Mouse (Mus musculus): ENCODE data around the gene Cdc42bpg.
"Not testable (repeated sequence)": the region's sequence is repeated elsewhere in the genome, so short reads cannot be mapped to it uniquely, and the experiment has no call there.

Gene Cdc42bpg

DNA sequence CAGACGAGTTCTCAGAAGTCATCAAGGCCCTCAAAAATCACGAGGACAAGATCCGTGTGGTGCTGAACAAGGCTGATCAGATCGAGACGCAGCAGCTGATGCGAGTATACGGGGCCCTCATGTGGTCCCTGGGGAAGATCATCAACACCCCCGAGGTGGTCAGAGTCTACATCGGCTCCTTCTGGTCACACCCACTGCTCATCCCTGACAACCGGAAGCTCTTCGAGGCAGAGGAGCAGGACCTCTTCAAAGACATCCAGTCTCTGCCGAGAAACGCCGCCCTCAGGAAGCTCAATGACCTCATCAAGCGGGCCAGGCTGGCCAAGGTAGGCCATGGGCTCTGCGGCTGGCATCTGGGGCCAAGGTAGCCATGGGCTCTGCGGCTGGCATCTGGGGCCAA, 12.0 kb upstream of the Cdc42bpg start:
- ATAC-seq (ENCODE audit: insufficient number of reproducible peaks, low FRiP score, low TSS enrichment) = no peak

DNA sequence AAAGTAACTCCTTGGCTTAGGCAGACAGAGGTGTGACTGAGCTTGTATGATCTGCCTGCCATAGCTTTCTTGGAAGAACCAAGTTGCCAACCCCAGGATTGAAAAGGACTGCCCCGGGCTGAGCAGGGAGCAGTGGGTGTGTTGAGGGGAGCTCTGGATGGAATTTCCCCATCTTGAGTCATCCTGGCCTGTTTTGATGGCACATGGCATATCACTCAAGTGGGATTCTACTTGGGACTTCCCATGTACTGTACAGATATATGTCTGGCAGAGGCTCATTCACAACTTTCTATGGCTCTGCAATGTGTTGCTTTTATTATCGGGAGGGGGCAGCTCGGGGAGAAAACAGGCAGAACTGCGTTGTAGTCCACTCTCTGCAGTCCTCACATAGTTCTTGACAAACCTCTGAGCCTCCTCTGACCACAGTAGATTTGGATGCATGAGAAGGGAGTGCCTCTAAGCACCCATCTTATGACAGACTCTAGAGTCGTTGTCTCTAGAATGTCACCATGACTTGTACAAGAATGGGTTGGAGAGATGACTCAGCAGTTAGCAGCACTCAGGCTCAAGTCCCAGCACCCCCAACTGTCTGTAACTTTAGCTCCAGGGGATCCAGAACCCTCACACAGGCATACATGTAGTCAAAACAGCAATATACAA, 9.6 kb upstream of the Cdc42bpg start:
- no peak for ATAC-seq (ENCODE audit: insufficient number of reproducible peaks, low FRiP score, low TSS enrichment)

DNA sequence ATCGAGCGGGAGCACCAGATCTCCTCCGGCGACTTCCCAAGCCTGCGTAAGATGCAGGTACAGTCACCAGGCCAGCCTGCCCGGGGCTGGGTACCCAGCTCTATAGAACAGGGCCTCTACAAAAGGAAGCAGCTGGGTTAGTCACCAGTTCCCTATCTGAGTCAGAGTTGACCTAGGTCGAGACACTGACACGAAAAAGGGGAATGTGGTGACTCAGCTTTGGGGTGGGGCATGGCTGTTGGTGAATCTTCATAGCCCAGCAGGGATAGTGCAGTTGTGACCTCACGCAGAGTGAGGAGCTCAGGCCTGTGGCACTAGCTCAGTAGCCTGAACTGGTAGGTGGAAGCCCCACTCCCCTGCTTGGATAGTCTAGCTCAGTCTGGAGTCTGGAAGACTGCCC, 8.6 kb upstream of the Cdc42bpg start:
- ATAC-seq (ENCODE audit: insufficient number of reproducible peaks, low FRiP score, low TSS enrichment) = no peak

DNA sequence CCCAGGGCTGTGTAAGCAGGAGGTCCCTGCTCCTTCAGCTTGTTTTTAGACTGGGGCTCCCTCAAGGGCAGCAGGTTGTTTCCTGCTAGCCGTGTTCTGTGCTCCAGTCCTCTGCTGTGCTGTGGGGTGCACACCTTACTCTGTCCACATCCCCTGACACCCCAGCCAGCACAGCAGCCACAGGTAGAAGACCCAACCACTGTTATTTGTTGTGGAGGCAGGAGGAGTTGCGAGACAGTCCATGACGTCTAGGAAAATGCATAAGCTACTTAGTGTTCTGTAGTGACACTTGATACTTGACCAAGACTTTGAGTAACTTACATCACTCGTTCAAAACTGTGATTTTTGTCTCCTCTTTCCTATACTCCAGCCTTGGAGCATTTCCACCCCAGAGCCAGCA, 7.3 kb upstream of the Cdc42bpg start:
- no peak for ATAC-seq (ENCODE audit: insufficient number of reproducible peaks, low FRiP score, low TSS enrichment)

DNA sequence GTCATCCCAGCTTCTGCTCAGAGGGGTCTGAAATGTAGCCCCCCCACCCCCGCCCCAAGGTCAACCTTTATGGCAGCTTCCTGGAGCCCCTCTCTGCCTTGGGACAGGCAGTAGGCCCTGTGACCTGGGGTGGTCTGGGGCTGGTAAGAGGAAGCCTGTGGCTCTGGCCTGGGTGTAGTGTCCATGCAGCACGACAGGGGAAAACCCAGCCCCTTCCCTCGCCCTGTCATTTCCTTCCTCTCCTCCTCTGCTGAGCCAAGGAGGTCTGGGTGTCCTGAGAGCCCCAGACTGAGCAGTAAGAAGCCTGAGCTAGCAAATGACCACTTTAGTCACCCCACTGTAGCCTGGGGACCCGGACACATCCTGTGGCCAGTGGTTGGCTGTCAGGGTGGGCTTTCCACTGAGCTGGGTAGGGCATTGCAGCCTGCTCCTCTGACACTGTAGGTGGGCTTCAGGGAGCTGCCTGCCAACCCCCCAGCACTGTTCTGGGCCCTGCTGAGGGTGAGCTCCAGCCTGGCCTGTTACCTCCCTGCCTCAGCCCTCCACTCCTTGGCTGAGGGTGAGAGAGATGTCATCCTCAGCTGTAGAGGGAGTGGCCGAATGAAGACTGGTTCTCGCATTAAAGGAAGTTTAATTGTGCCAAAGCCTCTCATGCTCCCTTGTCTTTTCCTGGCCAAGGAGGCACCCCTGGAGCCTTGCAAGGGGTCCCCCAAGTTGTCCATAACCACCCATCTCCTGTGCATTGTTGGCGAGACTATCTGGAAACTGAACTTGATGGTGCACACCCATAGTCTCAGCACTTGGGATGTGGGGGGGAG, 6.6 kb upstream of the Cdc42bpg start:
- no peak for ATAC-seq (ENCODE audit: insufficient number of reproducible peaks, low FRiP score, low TSS enrichment)

DNA sequence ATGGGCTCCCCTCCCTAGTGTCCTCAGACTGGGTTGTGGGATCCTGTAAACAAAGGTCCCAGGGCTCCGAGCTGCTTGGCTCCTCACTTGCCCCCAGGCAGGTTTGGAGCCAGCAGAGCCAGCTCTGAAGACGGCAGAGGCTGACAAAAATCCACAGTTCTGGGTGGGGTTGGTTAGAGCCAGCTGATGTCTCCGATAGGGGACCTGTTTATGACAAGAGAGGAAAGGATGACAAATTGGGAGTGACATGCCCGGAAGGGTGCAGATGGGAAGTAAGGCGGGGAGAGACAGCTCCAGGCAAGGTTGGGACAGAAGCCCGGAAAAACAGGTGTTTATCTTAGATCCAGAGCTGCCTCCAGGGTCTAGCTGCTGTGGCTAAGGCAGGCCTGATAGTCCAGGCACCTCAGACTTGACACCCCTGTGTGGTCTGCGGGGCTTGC, 5.8 kb upstream of the Cdc42bpg start:
- no peak for ATAC-seq (ENCODE audit: insufficient number of reproducible peaks, low FRiP score, low TSS enrichment)

DNA sequence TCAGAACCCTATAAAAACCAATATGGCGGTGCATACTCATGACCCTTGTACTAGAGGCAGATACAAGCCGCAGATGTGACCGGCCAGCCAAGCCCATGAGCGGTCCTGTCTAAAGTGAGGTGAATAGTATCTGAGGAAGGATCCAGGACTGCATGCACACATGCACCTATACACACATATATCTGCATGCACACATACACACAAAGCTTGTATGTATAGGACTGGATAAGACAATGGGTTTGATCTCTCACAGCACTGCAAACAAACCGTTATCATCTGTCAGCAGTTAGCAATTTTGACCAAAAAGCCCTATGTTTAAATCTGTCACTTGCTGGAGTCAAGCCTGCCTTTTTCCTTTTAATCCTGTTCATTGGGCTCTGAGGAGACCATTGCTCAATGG, 4.1 kb upstream of the Cdc42bpg start:
- no peak for ATAC-seq (ENCODE audit: insufficient number of reproducible peaks, low FRiP score, low TSS enrichment)

DNA sequence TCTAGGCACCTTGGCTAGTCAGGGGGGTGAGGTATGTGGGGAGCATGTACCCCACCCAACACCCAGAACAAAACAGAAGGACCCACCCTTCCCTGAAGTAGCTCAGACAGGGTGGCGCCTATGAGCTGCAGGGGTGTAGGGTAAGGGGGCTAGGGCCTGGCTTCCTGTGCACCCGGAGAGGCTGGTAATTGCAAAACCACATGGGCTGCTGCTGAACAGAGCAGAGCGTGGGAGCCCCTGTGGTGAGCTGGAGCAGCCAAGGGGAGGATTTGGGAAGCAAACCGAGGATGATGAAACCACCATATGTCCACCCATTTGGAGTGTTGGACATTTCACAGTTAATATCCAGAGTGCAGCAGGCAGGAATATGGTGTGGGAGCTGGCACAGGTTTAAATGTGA, 3.7 kb upstream of the Cdc42bpg start:
- peak; percentile 46; the same call in 1 of the 2 replicates for ATAC-seq (ENCODE audit: insufficient number of reproducible peaks, low FRiP score, low TSS enrichment)

DNA sequence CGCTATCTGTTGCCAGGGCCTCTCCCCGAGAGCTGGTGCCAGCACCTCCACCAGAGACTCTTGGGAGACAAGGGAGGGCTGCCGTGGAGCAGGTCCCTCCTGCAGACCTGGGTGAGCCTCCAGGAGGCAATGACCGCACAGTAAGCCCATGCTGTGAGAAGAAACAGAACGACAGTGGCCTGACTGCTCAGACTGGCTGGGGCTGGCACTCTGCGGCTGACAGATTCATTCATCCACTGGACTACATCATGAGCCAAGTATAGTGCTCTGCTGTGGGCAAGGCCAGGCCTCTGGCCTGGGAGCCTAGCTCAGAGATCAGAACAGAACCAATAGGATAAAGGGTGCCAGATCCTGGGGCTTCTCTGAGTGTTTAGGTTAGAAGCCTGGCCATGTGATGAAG, 2.4 kb upstream of the Cdc42bpg start:
- no peak for ATAC-seq (ENCODE audit: insufficient number of reproducible peaks, low FRiP score, low TSS enrichment)

DNA sequence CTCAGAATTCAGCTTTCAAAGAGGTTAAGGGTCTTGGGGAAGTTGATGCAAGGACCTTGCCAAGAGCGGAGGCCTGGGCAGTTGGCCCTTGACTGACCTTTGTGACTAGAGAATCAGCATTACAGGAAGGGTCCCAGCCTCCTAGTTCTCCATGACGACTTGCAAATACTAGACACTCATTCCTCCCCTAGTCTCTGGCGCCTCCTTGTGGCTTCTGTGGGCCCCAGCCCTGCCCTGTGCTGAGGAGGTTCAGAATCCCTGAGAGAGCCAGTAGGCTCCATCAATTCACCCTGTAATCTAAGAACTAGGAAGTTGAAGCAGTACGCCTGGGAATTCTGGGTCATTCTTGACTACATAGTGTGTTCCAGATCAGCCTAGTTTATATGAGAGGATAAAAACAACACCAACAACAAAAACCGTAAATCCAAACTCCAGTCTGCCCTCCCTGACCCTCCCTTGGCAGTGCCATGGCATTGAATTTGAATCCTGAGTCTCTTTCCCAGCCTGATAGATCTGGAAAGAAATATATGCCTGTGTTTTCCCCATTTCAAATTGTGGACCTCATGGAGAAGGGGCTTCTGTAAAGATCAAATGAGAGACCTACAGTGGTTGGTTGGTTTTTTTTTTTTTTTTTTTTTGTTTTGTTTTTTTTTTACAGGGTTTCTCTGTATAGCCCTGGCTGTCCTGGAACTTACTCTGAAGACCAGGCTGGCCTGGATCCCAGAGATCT, 1.3 kb upstream of the Cdc42bpg start:
- ATAC-seq (ENCODE audit: insufficient number of reproducible peaks, low FRiP score, low TSS enrichment) = 0 out of 2 replicates have a peak, but pooled peaks have one; percentile 34

DNA sequence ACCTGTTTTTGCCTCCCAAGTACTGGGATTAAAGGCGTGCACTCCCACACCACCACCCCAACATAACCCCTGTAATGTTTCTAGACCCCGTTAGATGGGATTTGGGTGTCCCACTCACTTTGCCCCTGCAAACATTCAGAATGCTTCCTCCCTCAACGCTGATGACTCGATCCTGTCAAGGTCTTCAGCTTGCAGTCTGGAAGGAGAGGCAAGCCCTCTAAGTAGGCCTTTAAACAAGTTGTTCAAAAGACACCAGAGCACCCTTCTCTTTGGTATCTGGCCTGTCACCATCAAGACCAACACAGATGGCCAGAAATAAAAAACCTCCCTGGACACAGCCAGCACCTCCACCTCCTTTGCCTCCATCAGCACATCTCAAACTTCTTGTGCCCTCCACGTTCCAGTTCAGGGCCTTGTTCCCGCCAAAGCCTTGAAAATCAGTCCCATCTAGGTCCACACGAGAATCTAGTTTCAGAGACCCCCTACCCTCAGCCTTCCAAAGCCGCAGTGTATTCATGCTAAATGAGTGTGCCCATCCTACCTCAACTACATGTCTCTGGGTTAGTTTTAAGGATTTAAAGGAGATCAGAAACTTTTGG, 640 bp upstream of the Cdc42bpg start:
- ATAC-seq (ENCODE audit: insufficient number of reproducible peaks, low FRiP score, low TSS enrichment) = no peak

DNA sequence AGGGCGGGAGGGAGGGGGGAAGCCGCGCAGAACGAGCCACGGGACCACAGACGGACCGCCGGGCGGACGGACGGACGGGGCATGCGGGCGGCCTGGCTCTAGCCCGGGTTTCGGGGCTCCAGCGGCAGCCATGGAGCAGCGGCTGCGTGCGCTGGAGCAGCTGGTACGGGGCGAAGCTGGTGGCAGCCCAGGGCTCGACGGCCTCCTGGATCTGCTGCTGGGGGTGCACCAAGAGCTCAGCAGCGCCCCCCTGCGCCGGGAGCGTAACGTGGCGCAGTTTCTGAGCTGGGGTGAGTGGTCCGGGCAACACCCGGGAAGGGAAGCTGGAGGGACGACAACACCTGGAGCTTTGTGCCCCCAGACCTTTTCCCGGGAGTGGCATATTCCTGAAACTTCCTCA, 330 bp downstream of the Cdc42bpg start:
- ATAC-seq (ENCODE audit: insufficient number of reproducible peaks, low FRiP score, low TSS enrichment) = no peak

DNA sequence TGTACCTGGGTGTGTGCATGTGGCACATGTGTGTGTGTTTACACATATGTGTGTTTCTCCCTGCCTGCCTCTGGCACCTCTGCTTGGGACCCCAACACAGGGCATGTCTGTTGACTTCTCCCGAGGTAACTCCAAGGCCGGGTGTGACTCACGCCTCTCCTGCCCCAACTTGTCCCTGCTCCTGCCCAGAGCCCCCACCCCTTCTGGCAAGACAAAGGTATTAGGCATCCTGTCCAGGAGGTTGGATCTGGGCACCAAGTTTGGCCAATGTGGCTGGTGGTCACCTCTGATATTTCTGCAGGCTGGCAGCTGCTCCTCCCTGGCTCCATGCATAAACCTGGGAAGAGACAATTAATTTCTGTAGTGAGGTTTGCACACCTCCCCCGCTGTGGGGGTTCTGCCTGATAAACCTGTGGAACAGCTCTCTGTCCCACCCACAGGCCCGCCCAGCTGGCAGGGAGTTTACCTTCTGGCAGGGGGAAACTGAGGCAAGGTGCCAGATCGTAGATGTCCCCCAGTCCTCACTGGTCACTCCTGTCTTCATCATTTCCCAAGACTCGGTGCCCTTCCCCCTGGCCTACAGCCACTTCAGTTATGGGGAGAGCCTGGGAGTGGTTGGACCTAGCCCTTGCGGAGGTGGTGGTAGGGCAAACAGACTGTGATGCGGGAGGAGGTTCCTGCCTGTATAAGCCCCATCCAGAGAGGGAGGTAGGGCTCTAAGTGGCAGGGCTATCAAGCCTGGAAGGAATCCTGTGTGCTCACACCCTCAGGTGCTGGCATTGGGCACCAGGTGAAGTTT, 1.7 kb downstream of the Cdc42bpg start:
- no peak for ATAC-seq (ENCODE audit: insufficient number of reproducible peaks, low FRiP score, low TSS enrichment)

DNA sequence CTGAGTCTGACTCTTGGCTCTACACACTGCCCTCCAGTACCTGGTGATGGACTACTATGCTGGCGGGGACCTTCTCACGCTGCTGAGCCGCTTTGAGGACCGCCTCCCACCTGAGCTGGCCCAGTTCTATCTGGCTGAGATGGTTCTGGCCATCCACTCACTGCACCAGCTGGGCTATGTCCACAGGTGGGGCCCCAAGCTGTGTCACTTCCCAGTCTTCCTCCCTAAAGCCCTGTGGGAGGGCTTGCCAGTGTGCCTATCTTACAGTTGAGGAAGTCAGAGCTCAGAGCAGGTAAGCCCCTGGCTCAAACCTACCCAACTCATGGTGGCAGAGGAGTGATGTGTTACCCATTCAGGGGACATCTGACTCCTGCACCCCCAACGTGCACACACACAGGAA, 3.9 kb downstream of the Cdc42bpg start:
- no peak for ATAC-seq (ENCODE audit: insufficient number of reproducible peaks, low FRiP score, low TSS enrichment)

DNA sequence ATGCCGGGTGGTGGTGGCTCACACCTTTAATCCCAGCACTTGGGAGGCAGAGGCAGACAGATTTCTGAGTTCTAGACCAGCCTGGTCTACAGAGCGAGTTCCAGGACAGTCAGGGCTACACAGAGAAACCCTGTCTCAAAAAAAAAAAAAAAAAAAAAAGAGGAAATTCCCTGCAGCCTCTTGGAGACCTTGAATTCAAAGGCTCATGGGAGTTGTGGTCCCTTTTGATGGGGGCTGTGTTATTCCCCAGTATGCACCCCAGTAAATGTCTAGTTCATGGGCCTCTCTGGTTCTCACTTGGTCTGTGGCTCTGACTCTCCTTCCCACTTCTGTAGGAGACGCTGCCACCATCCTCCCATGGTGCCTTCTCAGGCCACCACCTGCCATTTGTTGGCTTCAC, 5.5 kb downstream of the Cdc42bpg start:
- ATAC-seq (ENCODE audit: insufficient number of reproducible peaks, low FRiP score, low TSS enrichment) = not testable (repeated sequence)

DNA sequence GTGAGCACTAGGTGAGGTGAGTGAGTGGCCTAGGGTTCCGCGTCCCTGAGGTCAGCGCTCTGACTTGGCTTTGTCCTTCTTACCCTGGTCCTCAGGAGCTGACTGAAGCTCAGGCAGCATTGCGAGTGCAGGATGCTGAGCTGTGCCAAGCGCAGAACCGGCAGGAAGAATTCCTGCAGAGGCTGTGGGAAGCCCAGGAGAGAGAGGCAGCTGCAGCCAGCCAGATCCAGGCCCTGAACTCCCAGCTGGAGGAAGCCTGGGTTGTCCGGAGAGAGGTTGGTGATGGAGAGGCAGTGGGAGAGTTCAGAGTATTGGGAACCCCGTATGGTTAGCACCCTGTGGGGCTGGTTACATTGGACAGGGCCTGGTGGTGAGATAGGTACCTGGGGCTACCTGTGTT, 7.5 kb downstream of the Cdc42bpg start:
- ATAC-seq (ENCODE audit: insufficient number of reproducible peaks, low FRiP score, low TSS enrichment) = no peak

DNA sequence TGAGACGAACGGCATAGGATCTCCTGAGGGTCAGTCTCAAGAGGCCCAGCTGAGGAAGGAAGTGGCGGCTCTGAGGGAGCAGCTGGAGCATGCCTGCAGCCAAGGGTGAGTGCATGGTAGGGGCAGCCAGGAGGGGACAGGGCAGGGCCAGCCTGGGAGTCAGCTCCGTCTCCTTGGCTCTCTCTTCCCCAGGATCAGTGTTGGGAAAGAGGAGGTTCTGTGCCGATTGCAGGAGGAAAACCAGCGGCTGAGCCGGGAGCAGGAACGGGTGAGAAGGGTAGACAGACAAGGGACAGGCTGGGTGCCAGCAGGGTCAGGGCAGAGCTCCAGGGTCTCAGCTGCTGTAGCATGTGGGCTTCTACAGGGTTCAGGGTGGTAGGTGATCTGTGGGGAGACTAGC, 8.3 kb downstream of the Cdc42bpg start:
- no peak for ATAC-seq (ENCODE audit: insufficient number of reproducible peaks, low FRiP score, low TSS enrichment)

DNA sequence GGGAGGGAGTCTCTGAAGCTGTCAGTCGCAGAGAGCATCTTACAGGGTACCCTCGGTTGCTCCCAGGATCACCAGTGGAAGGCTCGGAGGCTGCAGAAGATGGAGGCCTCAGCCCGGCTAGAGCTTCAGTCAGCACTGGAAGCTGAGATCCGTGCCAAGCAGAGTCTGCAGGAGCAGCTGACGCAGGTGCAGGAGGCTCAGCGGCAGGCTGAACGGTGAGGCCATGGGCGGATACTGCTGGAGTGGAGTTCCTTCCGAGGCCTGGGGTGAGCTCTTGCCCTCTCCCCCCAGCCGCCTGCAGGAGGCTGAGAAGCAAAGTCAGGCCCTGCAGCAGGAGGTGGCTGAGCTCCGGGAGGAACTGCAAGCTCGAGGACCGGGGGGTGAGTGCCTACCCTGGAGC, 9.3 kb downstream of the Cdc42bpg start:
- ATAC-seq (ENCODE audit: insufficient number of reproducible peaks, low FRiP score, low TSS enrichment) = peak; percentile 39; the same call in 1 of the 2 replicates

DNA sequence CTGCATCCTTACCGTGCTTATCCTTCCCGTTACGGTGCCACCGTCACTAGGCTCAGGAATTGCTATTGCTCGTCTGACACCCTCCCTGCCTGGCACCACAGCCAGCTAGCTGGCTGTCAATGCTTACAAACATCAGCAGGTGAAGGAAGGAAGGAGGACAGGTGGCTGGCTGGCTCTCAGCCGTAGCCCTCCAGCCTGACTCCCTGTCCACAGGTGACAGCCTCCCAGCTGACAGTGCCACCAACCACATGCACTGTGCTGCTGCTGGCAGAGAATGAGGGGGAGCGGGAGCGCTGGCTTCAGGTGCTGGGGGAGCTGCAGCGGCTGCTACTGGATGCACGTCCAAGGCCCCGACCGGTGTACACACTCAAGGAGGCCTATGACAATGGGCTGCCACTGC, 11.9 kb downstream of the Cdc42bpg start:
- no peak for ATAC-seq (ENCODE audit: insufficient number of reproducible peaks, low FRiP score, low TSS enrichment)

DNA sequence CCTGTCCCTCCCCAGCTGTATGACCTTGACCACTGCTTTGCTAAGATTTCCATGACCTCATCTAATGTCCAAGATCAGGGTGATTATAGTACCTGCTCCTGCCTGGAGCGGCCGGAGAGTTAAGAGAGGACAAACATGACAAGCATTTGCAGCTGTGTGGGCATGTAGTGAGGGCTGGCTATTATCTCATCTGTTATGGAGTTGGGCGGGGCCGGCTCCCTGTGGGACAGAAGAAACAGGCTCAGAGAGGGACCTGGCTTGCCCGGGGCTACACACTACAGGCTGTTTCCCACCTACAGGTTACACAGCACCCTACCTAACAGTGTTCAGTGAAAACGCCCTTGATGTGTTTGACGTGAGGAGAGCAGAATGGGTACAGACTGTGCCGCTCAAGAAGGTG, 15.1 kb downstream of the Cdc42bpg start:
- ATAC-seq (ENCODE audit: insufficient number of reproducible peaks, low FRiP score, low TSS enrichment) = no peak
